Mouse (Mus musculus) Patski (cell line): Measurements from ENCODE around the gene Gucy2c. TPM values are rescaled to one million over a fixed set of nuclear protein-coding genes. Genes with fewer than 3 reads are reported as not detected.

Experiments used
- ATAC-seq: fragments of 100-300 bp; one replicate; pipeline ENCODE4 v1.8.0; 2021
- CTCF ChIA-PET: fragments of 350-600 bp; sonication (Branson Sonifier 250); formaldehyde crosslinking; loops from one replicate; lab custom pipeline; 2022; ENCODE audit warnings: inconsistent platforms; lab: Charles Lee
- POLR2A ChIA-PET: fragments of 350-600 bp; sonication (Branson Sonifier 250); formaldehyde crosslinking; loops from one replicate; lab custom pipeline; 2022; ENCODE audit warnings: antibody characterized with exemption, inconsistent platforms; lab: Charles Lee
- DNase-seq: peaks from one replicate; pipeline ENCODE4 v3.0.0-alpha.2; 2011; ENCODE audit warnings: low read depth, low spot score
- H3K27me3 ChIP-seq: fragments of 371-371 bp; one replicate; pipeline ENCODE4 v1.5.1; 2021
- CTCF ChIP-seq: fragments of 100-300 bp; IDR thresholded peaks from one replicate; pipeline ENCODE4 v1.5.1; 2021
- in situ Hi-C: fragments of 300-500 bp; cut with MboI; formaldehyde crosslinking; loops from 3 replicates; pipeline ENCODE4 v1.11.1; 2018; ENCODE audit warnings: low pct_unique_long_range_greater_than_20kb, mixed read lengths
- polyA plus RNA-seq: library from polyadenylated mRNA; unstranded; gene quantifications from one replicate; pipeline ENCODE4 v1.2.3, GENCODE M21; 2021

Gene Gucy2c
- polyA plus RNA-seq: 0.01 TPM

DNA sequence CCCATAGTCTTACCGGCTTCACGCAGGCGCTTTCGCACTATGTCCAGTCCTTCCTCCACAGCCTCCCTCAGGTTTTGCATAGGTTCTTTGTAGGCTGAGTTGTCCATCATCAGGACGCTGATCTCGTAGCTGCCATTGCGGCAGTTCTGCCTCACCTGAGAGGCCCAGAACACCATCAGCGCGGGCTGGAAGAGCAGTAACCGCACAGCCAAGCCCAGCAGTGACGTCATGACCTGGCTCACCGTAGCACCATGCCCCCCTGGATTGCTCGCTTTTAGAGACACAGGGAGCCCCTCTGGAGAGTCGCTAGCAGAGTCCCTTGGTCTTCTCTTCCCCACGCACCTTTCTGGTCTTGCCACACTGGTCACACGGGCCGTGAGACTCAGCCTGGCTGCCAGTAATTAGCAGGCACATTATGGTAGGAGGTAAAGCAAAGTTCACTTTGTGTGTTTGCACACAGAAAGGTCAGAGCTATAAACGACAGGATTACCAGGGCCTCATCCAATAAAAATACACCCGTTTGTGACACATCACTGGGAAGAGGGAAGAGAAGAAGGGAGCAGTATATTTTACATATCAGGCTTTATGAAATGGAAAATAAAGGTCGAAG, at the start of gene Gucy2c:
TSS of gene Gucy2c (minus strand) at position 389 of the 610 bp plus-strand sequence.
- in situ Hi-C loops: no loop called here
- POLR2A ChIA-PET: no interaction called here
- TF ChIP-seq CTCF: no peak
- CTCF ChIA-PET: no interaction called here
- no peak for ATAC-seq
- DNase-seq: no peak
- peaks cover 8% of the 10 kb centered on the region for H3K27me3 ChIP-seq

DNA sequence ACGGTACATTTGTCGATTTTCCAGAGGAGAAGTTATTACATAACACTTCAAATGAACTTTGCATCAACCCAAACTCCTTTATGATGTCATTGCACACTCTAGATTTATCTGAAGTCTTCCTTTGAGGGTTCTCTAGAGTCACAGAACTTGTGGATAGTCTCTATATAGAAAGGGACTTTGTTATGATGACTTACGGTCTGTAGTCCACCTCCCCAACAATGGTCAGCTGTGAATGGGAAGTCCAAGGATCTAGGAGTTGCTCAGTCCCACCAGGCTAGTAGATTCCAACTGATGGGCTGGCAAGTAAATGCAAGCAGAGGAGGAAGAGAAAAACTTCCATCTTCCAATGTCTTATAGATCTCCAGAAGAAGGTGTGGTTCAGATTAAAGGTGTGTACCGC, 47.1 kb upstream of the Gucy2c start:
- POLR2A ChIA-PET: interaction anchor here (2.5 kb wide), 1 partner anchor 24 kb away, joined by 18 read pairs; the partner anchor contains the start of gene Hist4h4
- DNase-seq (no peak), ATAC-seq (no peak)
- no peaks in the 10 kb centered on the region for H3K27me3 ChIP-seq
- no peak for TF ChIP-seq CTCF
- CTCF ChIA-PET: no interaction called here
- in situ Hi-C loops: no loop called here

DNA sequence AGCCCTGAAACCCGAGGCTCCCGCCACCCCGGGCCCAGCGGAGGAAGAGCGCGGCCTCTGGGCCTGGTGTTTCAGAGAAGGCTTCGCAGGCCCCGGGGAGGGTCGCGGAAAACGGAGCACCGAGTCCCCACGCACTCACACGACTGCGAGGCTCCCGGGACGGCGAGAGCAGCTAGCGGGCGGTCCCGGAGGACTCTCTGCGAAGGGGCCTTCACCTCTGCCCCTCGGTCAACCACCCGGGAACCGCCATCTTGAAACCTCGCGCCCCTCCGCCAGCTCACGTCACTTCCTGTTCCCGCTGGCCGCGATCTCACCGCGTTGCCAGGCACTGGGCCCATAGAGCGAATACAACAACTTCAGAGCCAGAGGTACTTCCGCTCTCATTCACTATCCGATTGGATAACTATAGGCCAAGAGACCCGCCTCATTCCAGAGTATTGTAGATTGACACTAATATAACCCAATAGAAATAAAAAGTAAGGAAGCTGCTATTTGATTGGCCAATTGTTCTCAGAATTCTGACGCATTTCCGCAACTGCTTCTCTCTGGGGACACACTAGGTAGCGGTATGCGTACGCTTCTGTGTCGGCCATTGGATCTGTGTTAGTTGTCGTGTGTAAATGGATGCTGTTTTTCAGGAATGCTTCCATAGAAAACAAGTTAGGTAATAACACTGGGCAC, 46.5 kb upstream of the Gucy2c start, which contains the start of gene Wbp11:
TSS of gene Wbp11 (minus strand) at position 353 of the 681 bp plus-strand sequence.
- TF ChIP-seq CTCF: no peak
- in situ Hi-C loops: no loop called here
- DNase-seq: peak; percentile 89
- no peaks in the 10 kb centered on the region for H3K27me3 ChIP-seq
- ChIA-PET POLR2A (interaction anchor here (2.5 kb wide), 1 partner anchor 23 kb away, joined by 18 read pairs; the partner anchor contains the start of gene Hist4h4), CTCF (no interaction called here)
- peak; percentile 100 for ATAC-seq

DNA sequence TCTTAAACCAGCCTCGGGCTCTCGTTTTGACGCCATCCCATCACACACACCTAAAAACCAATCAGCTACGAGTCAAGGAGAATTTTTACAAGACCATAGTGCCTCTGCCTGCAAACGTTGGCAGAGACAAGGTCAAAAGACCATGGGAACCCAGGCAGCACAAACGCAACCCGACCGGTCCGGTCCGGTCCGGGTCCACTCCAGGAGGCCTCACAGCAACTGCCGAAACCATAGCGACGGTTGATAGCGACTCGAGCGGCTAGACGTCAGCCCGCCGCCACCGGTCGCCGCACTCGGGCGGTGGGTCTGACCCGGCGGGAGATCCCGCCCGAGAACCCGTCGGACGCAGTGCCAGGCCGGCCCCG, 45.9 kb upstream of the Gucy2c start, which contains the start of gene BC049715:
TSS of gene BC049715 (plus strand) at position 111 of the 365 bp plus-strand sequence.
- in situ Hi-C loops: no loop called here
- POLR2A ChIA-PET: interaction anchor here (2.5 kb wide), 1 partner anchor 23 kb away, joined by 18 read pairs; the partner anchor contains the start of gene Hist4h4
- CTCF ChIA-PET: no interaction called here
- DNase-seq (no peak), ATAC-seq (peak; percentile 32)
- H3K27me3 ChIP-seq: no peaks in the 10 kb centered on the region
- no peak for TF ChIP-seq CTCF

DNA sequence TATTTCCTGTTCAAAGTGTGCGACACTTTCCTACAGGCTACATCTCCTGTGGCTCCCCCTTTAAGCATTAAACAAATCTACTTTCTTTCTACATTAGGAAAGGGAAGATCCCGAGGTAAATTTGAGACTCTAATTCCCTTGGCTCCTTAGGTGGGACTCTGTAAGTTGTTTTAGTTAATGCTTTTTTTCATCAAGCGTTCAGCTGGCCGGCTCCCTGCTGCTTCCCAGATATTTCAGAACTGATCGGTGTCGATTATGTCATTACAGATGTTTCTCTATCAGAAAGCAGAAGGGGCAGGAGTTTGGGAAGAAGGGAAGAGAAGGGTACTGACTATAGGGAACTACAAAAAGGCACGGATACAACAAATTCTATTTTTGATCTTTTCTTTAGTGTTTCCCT, 45.6 kb upstream of the Gucy2c start:
- in situ Hi-C loops: no loop called here
- ChIA-PET CTCF (no interaction called here), POLR2A (interaction anchor here (2.5 kb wide), 1 partner anchor 22 kb away, joined by 18 read pairs; the partner anchor contains the start of gene Hist4h4)
- DNase-seq: no peak
- no peak for ATAC-seq
- TF ChIP-seq CTCF: no peak
- no peaks in the 10 kb centered on the region for H3K27me3 ChIP-seq

DNA sequence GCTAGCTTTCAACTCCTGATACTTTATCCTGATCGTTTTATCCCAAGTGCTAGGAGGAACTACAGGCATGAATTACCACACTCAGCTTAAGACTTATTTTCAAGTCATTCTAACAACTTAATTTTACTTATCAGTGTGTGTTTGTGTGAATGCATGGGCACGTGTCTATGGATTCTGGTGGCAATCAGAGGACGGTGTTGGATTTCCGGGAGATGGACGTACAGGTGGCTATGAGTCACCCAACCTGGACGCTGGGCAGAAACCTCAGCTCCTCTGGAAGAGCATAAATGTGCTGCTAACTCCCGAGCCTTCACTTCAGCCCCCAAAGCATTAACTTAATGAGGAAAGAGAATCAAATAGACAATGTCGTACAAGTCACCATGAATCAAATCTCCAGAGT, 43.4 kb upstream of the Gucy2c start:
- ChIA-PET POLR2A (no interaction called here), CTCF (no interaction called here)
- in situ Hi-C loops: loop anchor here (25.0 kb wide), 2 partner anchors 912 to 1763 kb away; partner anchors contain the start of genes Gprc5a and Strap
- no peak for TF ChIP-seq CTCF
- no peaks in the 10 kb centered on the region for H3K27me3 ChIP-seq
- no peak for DNase-seq
- ATAC-seq: no peak

DNA sequence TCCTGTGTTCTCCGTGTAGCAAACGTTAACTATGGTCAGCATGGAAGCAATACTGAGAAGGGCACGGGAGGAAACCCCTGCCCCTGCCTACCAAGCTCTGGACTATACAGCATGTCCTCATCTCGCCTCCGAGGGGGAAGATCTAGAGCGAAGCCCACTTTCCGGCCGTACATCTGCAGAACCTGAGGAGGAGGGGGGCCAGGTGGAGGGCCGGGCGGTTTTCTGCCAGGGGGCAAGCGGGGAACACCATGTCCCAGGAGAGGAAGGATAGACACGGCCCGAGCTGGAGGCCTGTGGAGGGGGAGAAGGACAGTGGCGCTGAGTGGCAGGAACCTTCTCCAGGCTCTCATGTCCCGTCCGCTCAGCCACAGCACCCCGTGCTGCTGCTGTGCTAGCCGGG, 39.5 kb upstream of the Gucy2c start:
- no peak for ATAC-seq
- CTCF ChIA-PET: no interaction called here
- no peaks in the 10 kb centered on the region for H3K27me3 ChIP-seq
- in situ Hi-C loops: loop anchor here (25.0 kb wide), 2 partner anchors 916 to 1759 kb away; partner anchors contain the start of genes Gprc5a and Strap
- POLR2A ChIA-PET: no interaction called here
- DNase-seq: no peak
- no peak for TF ChIP-seq CTCF

DNA sequence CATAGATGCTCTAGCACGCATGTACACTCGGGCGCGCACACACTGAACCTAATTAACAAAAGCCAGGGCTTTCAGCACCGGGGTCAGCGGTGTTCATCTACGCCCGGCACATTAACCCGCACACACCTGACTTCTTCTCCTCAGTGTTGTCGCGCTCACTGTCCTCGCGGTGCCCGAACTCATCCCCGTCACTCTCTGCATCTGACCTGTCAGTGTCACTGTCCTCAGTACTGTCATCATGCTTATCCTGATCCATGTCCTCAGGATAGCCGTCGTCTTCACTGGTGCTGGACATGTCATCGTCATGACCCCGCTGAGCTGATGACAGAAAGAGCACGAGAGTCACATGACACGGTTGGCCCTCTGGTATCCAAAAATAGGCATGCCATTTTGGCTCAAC, 38.8 kb upstream of the Gucy2c start:
- in situ Hi-C loops: loop anchor here (25.0 kb wide), 2 partner anchors 917 to 1758 kb away; partner anchors contain the start of genes Gprc5a and Strap
- ChIA-PET POLR2A (no interaction called here), CTCF (no interaction called here)
- DNase-seq (no peak), ATAC-seq (no peak)
- no peaks in the 10 kb centered on the region for H3K27me3 ChIP-seq
- TF ChIP-seq CTCF: no peak

DNA sequence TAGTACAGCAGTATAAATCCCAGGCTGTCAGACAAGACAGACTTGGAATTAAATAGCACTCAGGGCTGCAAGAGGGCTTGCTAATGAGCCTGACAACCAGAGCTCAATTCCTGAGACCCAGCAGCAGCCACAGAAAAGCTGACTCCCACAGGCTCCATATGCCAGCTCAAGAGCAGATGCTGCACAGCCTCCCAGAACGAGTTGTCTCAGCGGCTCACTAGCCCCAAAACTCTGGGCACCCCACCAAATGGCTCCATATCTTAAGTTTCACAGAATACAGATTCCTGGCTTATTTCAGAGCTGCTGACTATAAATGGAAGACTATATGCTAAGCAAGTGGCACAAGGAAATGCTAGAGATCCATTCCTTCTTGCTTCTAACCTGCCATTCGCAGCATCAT, 36.0 kb upstream of the Gucy2c start:
- POLR2A ChIA-PET: no interaction called here
- ATAC-seq (no peak), DNase-seq (no peak)
- CTCF ChIA-PET: interaction anchor here (1.0 kb wide), 1 partner anchor 163 kb away, joined by 3 read pairs; no protein-coding TSS in a partner anchor
- TF ChIP-seq CTCF: no peak
- no peaks in the 10 kb centered on the region for H3K27me3 ChIP-seq
- in situ Hi-C loops: loop anchor here (25.0 kb wide), 2 partner anchors 920 to 1755 kb away; partner anchors contain the start of genes Gprc5a and Strap

DNA sequence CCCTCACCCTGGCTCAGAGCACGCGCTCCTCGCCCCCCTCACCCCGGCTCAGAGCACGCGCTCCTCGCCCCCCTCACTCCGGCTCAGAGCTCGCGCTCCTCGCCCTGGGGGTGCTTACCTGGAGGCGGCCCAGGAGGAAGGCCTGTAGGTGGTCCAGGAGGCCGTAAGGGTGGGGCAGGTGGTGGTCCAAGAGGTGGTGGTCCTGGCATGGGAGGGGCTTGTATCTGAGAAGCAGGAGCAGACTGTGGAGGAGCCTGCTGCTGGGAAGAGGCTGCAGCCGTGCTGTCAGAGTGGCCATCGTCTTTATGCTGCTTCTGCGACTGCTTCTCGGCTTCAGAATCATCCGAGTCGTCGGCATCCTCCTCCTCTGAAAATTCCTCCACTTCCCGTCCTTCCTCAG, 35.3 kb upstream of the Gucy2c start:
- TF ChIP-seq CTCF: no peak
- ATAC-seq (no peak), DNase-seq (no peak)
- POLR2A ChIA-PET: no interaction called here
- H3K27me3 ChIP-seq: no peaks in the 10 kb centered on the region
- CTCF ChIA-PET: interaction anchor here (1.0 kb wide), 1 partner anchor 164 kb away, joined by 3 read pairs; no protein-coding TSS in a partner anchor
- in situ Hi-C loops: loop anchor here (25.0 kb wide), 2 partner anchors 920 to 1755 kb away; partner anchors contain the start of genes Gprc5a and Strap
